Mouse (Mus musculus) intestine, embryonic 16.5 days (tissue): ENCODE results near the gene BC003965. TPM values are rescaled to one million over a fixed set of nuclear protein-coding genes. Genes with fewer than 3 reads are reported as not detected.
A peak's percentile ranks its signal among the peaks of the same experiment; 100 is the strongest.
"Not testable (repeated sequence)": the region's sequence is repeated elsewhere in the genome, so short reads cannot be mapped to it uniquely, and the experiment has no call there.

Experiments
- ATAC-seq: fragments of 200-750 bp; cut with Nextera tagmentation; 2 replicates; pipeline ENCODE4 v1.8.0; 2017; ENCODE audit warnings: moderate TSS enrichment, moderate library complexity
- H3K27ac ChIP-seq: fragments of 300-500 bp; sonication (generic); 2 replicates; pipeline ENCODE4 v1.5.1; 2014; ENCODE audit warnings: mild to moderate bottlenecking, low read length
- H3K27me3 ChIP-seq: fragments of 300-500 bp; sonication (generic); replicated peaks from 2 replicates; pipeline ENCODE4 v1.6.1; 2014; ENCODE audit warnings: low read length, control low read depth, mixed read lengths; ENCODE audit not compliant: control insufficient read depth, insufficient read depth
- H3K36me3 ChIP-seq: fragments of 300-500 bp; sonication (generic); 2 replicates; pipeline ENCODE4 v1.6.1; 2014; ENCODE audit warnings: low read length, control low read depth; ENCODE audit not compliant: control insufficient read depth, insufficient read depth
- H3K4me1 ChIP-seq: fragments of 300-500 bp; sonication (generic); 2 replicates; pipeline ENCODE4 v1.6.1; 2014; ENCODE audit warnings: low read length, control low read depth, mixed read lengths; ENCODE audit not compliant: control insufficient read depth, insufficient read depth
- H3K4me2 ChIP-seq: fragments of 300-500 bp; sonication (generic); 2 replicates; pipeline ENCODE4 v1.6.1; 2014; ENCODE audit warnings: low read depth, low read length, control low read depth
- H3K4me3 ChIP-seq: fragments of 300-500 bp; sonication (generic); 2 replicates; pipeline ENCODE4 v1.5.1; 2014; ENCODE audit warnings: mild to moderate bottlenecking, low read length
- H3K9ac ChIP-seq: fragments of 300-500 bp; sonication (generic); 2 replicates; pipeline ENCODE4 v1.6.1; 2014; ENCODE audit warnings: low read depth, low read length
- H3K9me3 ChIP-seq: fragments of 300-500 bp; sonication (generic); 2 replicates; pipeline ENCODE4 v1.6.1; 2016; ENCODE audit warnings: low read length, control low read depth; ENCODE audit not compliant: control insufficient read depth
- WGBS: fragments of 180-500 bp; shearing (Covaris S2); extraction: QIAGEN DNeasy Blood & Tissue Kit; methylation state at CpG from one replicate; pipeline ENCODE4 v1.1.7; 2014; 5-methylcytosine and 5-hydroxymethylcytosine counted together
- polyA plus RNA-seq: library from polyadenylated mRNA; unstranded; fragments of >200 nt; fragmentation: Nextera tagmentation; extraction: Ambion mirVana; gene quantifications from 2 replicates; pipeline ENCODE4 v1.2.1, GENCODE M21; 2015

BC003965 gene
- polyA plus RNA-seq, 1 experiment from 2014 or later: 39.7 TPM

DNA sequence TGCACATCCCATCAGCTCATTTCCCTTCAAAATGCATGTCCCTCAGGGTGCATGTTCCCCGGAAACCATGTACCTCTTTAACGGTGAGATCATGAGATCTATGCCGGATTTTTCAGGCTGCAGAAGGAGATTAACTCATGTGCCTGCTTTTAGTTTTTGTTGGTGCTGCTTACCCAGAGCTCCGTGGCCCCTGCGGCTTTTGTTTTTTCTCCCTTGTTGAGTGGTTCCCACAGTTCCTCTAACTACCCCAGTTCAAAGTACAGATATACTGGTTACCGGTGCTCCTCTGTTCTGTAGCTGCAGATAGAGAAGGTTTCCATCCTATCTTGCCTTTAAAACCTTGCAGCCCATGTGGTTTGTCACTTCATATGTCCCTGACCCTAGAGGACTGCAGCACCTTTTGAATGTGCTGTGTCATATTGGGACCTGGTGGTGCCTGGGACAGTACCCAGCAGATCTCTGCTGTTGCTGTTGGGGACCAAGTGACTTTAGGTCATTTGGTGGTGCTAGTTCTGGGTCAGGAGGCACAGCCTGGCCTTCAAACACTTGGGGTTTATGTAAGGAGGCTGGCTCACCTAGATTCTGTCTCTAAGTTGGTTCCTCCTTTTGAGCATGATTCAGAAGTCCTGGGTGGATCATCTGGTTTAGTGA is 38.7 kb downstream of the BC003965 start:
- Histone ChIP-seq H3K4me3 (peak overlapping the region; percentile 34), H3K36me3 (no peaks in the 10 kb centered on the region), H3K4me2 (peak overlapping the region; percentile 55), H3K9me3 (no peaks in the 10 kb centered on the region), H3K4me1 (peaks cover 11% of the 10 kb centered on the region), H3K27me3 (no peaks in the 10 kb centered on the region), H3K27ac (no peak overlapping the region), H3K9ac (peak overlapping the region; percentile 35; the same call in 1 of the 2 replicates)
- peak; percentile 26; the same call in 1 of the 2 replicates for ATAC-seq
- WGBS: 54% methylated on average over 6 of the region's 6 CpGs

DNA sequence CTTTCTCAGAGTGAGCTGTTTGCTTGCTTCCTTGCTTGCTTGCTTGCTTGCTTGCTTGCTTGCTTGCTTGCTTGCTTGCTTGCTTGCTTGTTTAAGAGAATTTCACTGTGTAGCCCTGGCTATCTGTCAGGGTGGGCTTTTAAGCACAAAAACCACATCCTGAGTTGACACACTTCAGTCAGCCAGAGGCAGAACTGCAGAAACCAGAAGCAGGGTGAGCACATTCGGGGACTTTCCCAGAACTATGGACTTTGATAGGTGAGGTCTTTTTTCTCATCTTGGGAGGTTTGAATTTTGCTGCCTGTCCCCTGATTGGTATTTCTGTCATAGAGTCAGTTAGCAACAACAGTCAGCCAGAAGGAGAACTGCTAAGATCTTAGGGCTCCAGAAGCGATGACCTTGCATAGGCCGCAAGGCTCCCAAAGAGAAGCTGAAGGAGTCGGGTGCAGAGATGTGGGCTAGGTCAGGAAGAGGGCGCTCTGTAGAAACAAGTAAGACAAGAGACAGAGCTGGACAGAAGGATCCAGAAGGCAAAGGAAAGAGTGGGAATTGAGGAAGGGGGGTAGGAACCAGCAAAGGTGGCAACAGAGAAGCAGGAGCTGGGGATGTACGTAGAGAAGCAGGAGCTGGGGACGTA is 40.4 kb downstream of the BC003965 start:
- Histone ChIP-seq H3K4me1 (peaks cover 11% of the 10 kb centered on the region), H3K9ac (no peak overlapping the region), H3K9me3 (no peaks in the 10 kb centered on the region), H3K27ac (no peak overlapping the region), H3K27me3 (no peaks in the 10 kb centered on the region), H3K36me3 (no peaks in the 10 kb centered on the region), H3K4me3 (no peak overlapping the region), H3K4me2 (no peak overlapping the region)
- WGBS: 85% methylated on average over 7 of the region's 7 CpGs
- ATAC-seq: no peak

DNA sequence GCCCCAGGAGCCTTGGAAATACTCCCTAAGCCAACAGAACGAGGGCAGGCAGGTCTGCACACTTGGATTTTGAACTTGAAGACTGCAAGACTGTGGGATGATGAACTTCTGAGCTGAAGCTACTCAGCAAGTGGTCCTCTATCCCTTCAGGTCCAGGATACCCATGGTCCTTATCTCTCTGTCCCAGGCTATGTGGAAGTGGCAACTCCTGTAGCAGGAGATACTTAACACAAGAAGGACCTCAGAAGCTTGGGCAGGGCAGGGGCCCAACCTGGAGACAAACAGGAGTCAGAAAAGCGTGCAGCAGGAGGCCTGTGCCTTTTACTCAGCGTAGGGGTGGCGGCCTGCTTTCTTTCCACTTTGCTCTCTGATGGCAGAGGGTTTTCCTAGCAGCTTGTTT is 41.3 kb downstream of the BC003965 start:
- Histone ChIP-seq H3K9me3 (no peaks in the 10 kb centered on the region), H3K27ac (no peak overlapping the region), H3K4me1 (peaks cover 11% of the 10 kb centered on the region), H3K4me3 (no peak overlapping the region), H3K4me2 (no peak overlapping the region), H3K27me3 (no peaks in the 10 kb centered on the region), H3K36me3 (0 out of 2 replicates have a peak, but pooled peaks cover 4% of the 10 kb centered on the region), H3K9ac (no peak overlapping the region)
- 91% methylated on average over 4 of the region's 4 CpGs for WGBS
- no peak for ATAC-seq

DNA sequence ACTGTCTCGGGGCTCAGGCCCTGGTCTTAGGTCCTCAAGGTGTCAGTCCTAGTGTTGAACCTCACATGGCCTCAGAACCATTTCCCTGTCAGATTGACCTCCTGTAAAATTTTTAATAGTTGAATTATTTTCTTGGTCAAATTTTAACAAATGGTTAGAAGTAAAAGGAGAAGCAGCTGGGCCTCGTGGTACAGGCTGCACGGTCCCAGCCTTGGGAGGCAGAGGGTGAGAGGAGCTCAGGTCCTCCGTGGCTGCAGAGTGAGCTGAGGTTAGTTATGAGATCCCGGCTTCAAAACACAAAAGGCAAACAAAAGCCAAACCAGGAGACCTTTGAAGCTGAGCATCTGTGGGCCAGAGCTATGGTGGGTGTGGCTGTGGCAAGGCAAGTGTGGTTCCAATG is 43.6 kb downstream of the BC003965 start:
- H3K4me3 ChIP-seq: no peak overlapping the region
- H3K4me1 ChIP-seq: no peaks in the 10 kb centered on the region; the same call in 1 of the 2 replicates
- WGBS: 84% methylated on average over 5 of the region's 5 CpGs

DNA sequence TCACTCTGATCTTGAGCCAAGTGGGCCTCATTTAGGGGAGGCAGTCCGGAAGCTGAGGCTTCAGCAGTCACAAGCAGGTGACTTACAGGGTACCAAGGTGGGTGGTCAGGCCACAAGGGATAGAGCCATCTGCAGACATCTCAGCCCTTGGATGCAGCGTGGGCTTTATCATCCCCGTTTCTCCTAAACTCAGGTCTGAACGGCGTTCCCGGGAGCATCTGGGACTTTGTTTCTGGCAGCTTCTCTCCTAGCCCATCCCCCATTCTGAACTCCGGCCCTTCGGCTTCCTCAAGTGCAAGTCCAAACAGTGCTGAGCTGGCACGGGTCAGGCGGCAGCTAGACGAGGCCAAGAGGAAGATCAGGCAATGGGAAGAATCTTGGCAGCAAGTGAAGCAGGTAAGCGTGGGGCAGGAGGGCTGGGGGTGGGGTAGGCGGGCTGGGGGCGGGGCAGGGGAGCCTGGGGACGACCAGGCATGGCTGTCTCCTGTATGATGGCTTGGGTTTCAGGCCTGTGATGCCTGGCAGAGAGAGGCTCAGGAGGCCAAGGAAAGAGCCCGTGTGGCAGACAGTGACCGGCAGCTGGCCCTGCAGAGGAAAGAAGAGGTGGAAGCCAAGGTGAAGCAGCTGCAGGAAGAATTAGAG is 45.8 kb downstream of the BC003965 start:
- not testable (repeated sequence) for H3K4me2 ChIP-seq, ATAC-seq, H3K9ac ChIP-seq, H3K27me3 ChIP-seq, H3K27ac ChIP-seq, H3K4me3 ChIP-seq, H3K9me3 ChIP-seq, H3K4me1 ChIP-seq
- WGBS: 71% methylated on average over 14 of the region's 17 CpGs
- H3K36me3 ChIP-seq: 0 out of 2 replicates have a peak, but pooled peaks cover 11% of the 10 kb centered on the region

More for the DNA sequence above, 43.6 kb downstream of the BC003965 start:
- H3K27ac ChIP-seq: no peak overlapping the region
- no peaks in the 10 kb centered on the region for H3K27me3 ChIP-seq
- H3K9me3 ChIP-seq: no peaks in the 10 kb centered on the region
- no peak overlapping the region for H3K4me2 ChIP-seq
- ATAC-seq: no peak
- no peak overlapping the region for H3K9ac ChIP-seq
- H3K36me3 ChIP-seq: 0 out of 2 replicates have a peak, but pooled peaks cover 7% of the 10 kb centered on the region

DNA sequence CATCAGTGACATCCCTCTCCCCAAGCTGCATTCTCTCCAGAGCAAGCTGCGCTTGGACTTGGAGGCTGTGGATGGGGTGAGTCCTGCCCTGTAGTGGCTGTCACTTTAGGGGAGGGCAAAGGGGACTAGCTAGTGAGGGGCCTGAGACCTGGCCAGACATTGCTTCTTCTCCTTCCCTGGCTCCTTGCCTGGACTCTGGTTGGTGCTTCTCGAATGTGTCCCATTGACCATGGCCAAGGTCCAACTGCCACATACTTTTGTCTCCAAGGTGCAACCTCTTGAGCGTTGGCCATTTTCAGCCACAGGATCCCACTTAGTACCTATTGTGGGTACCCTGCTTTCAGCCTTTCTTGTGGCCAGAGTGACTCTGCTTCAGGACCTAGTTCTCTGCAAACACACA is 46.3 kb downstream of the BC003965 start:
- WGBS: 92% methylated on average over 3 of the region's 3 CpGs
- ATAC-seq: no peak
- Histone ChIP-seq H3K9ac (no peak overlapping the region), H3K27me3 (no peaks in the 10 kb centered on the region), H3K9me3 (no peaks in the 10 kb centered on the region), H3K36me3 (0 out of 2 replicates have a peak, but pooled peaks cover 11% of the 10 kb centered on the region), H3K4me2 (no peak overlapping the region), H3K27ac (no peak overlapping the region), H3K4me1 (no peaks in the 10 kb centered on the region), H3K4me3 (no peak overlapping the region)

DNA sequence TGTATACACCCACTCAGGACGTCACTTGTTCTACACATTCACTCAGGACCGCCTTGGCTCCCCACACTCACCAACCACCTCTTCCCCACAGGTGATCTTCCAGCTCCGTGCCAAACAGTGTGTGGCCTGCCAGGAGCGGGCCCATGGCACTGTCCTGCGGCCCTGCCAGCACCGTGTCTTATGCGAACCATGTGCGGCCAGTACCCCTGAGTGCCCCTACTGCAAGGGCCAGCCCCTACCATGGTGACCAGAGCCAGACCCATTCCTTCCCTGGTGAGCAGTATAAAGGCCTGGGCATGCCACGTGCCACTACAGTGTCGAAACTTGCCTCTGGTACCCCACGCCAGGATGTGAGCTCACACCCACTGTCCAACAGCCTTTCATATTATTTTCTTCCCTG is 47.3 kb downstream of the BC003965 start:
- H3K9ac ChIP-seq, H3K27ac ChIP-seq, H3K9me3 ChIP-seq, H3K4me1 ChIP-seq, H3K4me2 ChIP-seq, H3K4me3 ChIP-seq, H3K27me3 ChIP-seq: not testable (repeated sequence)
- 0 out of 2 replicates have a peak, but pooled peaks cover 11% of the 10 kb centered on the region for H3K36me3 ChIP-seq
- peak; percentile 56 for ATAC-seq
- WGBS: 92% methylated on average over 6 of the region's 11 CpGs

DNA sequence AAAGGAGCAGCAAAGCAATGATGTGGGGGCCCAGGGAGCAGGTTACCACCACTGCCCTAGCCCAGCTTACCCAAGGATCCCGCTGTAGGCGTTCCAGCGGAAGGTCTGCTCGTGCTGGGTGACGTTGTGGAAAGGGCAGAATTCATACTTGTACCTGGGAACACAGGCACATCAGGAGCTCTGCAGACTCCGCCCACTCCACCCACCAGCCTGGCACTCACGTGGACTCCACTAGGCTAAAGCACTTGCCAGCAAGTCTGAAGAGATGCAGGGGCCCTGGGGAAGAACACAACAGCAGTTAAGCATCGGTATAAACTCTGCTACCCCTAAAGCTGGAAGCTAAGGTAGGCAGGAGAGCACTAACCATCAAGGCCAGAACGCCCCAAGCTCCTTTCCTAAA is 51.3 kb downstream of the BC003965 start:
- H3K9me3 ChIP-seq: no peaks in the 10 kb centered on the region
- peaks cover 6% of the 10 kb centered on the region; the same call in 1 of the 2 replicates for H3K4me1 ChIP-seq
- H3K4me2 ChIP-seq: no peak overlapping the region
- no peaks in the 10 kb centered on the region for H3K27me3 ChIP-seq
- 81% methylated on average over 9 of the region's 9 CpGs for WGBS
- H3K36me3 ChIP-seq: 0 out of 2 replicates have a peak, but pooled peaks cover 8% of the 10 kb centered on the region
- no peak overlapping the region for H3K27ac ChIP-seq
- H3K4me3 ChIP-seq: no peak overlapping the region
- no peak for ATAC-seq
- no peak overlapping the region for H3K9ac ChIP-seq
